Mouse (Mus musculus): ENCODE measurements around the gene Cacnb4. TPM values are rescaled to one million over a fixed set of nuclear protein-coding genes. Genes with fewer than 3 reads are reported as not detected.

The Cacnb4 gene
- total RNA-seq, 2 experiments from 2014 or later: 0.09 TPM; not detected in 1

DNA sequence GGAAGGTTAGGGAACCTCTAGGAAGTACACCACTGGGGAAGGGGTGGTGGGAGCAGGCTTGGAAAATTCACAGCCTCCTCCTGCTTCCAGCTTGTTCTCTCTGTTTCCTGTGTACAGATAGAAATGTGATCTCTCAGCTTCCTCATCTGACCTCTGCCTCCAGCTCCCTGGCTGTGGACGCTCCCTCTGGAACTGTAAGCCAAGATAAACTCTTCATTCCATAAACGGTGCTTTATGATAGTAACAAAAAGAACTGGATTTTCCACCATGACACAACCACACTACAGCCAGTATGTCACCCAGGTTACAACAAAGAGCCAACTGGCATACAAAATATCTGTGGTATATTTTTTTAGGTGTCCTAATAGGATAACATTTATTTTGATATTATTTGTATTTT, 132.1 kb downstream of the Cacnb4 start:
- no peak for ATAC-seq (replicated peaks; ENCODE audit: low FRiP score, low TSS enrichment, poor library complexity, severe bottlenecking)

DNA sequence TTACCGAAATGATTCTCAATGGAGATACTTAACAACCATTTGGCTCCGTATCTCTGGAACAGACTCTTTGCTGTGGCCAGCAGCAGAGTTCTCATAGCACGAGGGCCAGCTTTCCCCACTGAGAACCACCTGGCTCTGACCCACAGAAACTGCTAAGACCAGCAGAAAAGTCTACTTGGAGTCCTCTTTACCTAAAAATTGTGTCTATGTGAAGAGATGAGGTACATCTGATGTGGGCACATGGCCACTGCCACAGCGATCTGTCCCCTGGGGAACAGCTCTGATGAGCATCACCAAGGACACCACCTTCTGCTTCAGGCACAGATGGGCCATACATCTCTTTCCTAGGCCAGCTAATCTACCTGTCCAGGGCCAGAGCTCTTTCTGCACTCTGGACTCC, 135.6 kb downstream of the Cacnb4 start:
- ATAC-seq (replicated peaks; ENCODE audit: low FRiP score, low TSS enrichment, poor library complexity, severe bottlenecking): no peak

DNA sequence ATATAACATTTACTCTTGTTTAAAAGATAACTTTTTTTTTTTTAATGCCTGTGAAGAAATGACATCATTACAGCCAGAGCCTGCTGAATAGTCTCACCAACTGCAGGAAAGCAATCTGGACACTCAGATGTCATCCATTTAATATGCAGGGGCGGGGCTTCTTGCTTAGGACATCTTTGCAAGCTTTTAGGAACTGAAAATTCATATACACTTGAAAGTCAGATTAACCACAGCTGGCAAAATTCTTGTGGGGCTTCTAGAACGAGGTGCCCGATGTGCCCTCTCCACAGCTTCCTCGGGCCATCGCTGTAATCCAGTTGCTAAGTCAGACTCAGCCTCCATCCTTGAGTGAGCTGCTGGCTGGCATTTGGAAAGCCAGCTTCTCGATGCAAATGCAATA, 137.3 kb downstream of the Cacnb4 start:
- ATAC-seq (replicated peaks; ENCODE audit: low FRiP score, low TSS enrichment, poor library complexity, severe bottlenecking): no peak

DNA sequence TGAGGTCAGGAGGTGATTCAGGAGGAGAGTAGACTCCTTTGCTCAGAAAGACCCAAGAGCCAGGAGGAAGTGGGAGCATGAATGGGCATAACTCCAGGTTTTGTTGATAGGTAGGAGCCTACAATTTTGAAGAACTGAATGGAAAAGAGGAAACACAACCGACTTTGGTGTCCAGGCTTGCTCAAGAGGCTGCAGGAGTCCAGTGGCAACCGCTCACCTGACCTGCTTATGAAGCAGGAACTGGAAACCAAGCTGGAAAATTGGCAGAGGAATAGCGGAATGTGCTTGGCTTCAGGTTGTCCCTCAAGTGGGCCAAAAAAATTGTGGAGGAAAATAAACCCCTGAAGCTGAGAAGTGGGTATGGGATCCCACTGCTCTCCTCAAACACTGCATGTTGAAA, 139.0 kb downstream of the Cacnb4 start:
- no peak for ATAC-seq (replicated peaks; ENCODE audit: low FRiP score, low TSS enrichment, poor library complexity, severe bottlenecking)

DNA sequence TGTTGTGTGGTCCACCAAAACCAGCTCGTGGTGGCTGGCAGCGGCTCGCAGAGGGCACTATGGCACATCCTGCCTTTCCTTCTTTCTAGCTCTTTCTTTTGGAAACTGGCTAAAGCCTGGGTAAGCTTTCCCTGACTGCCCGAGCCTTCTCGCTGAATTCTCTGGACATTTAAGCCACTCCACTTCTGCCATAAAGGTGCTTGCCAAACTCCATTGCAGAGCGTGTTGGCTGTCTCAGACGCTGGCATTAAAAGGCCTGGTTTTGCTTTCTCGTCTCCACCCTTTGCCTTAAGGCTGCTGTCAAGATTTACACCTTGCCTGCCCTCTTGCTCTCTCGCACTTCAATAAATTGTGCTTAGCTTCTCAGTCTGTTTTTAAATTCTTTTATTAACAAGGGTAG, 139.5 kb downstream of the Cacnb4 start:
- no peak for ATAC-seq (replicated peaks; ENCODE audit: low FRiP score, low TSS enrichment, poor library complexity, severe bottlenecking)

DNA sequence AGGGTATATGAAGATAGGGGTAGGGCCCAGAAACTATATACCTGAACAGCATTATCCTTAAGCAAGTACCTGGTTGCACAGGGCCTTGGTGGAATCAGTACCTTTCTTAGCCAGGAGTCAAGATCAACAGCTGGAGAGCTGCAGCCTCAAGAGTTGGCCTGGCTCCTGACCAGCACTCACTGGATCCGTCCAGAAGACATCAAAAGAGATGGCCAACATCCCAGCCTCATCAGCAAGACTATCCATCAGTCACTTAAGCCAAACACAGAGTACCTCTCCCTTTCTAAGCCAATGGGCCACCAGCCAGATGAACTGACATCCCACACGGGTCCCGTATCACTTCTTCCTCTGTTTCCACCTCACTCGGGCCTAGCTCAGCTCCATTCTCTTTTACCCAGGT, 140.1 kb downstream of the Cacnb4 start:
- ATAC-seq (replicated peaks; ENCODE audit: low FRiP score, low TSS enrichment, poor library complexity, severe bottlenecking): no peak

DNA sequence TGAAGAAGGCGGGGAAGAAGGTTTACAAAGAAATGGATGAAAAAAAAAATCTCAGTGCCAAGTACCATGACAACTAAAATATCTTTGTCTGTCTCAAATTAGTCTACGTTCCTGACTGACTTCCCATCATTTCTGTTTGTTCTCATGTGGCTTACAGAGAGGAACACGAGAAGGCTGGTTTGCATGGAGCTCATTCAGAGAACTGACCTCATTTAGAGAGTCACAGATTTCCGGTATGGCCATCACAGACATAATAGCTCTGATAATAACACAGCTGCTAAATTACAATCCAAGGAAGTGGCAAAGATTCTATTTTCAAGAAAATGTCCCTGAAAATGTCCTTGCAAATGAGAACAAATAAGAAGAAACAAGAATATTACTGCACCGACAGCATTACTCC, 142.9 kb downstream of the Cacnb4 start:
- ATAC-seq (replicated peaks; ENCODE audit: low FRiP score, low TSS enrichment, poor library complexity, severe bottlenecking): no peak

DNA sequence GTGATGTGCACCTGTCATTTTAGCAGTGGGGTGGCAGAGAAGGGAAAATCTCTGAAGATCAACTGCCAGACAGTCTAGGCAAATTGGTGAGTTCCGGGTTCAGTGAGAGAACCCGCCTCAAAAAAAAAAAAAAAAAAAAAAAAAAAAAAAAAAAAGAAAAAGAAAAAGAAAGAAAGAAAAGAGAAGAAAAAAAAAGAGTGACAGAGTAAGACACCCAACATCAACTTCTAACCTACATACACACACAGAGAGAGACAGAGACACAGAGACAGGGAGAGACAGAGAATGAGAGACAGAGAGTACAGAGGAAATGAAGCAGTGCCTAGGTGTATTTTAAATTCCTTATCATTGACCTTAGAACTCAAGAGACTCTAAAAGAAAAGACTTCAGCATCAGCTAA, 146.1 kb downstream of the Cacnb4 start:
- ATAC-seq (replicated peaks; ENCODE audit: low FRiP score, low TSS enrichment, poor library complexity, severe bottlenecking): no peak

DNA sequence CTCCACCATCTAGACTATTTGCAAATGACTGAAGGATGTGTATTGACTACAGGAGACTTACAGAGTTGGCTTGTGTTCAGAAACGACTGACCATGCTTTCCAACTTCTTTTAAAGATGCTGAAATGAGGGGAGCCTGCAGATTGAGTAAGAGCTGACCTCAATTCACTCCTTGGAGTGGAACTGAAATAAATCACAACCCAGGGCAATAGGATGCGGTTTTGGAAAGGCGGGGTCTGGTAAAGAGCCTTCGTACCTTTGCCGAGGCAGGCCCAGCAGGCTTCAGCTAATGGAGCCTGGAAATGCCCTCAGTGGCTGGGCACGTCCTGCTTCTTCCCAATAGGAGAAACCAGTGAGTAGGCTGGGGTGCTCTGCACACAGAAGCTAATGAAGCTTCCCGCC, 147.4 kb downstream of the Cacnb4 start:
- ATAC-seq (replicated peaks; ENCODE audit: low FRiP score, low TSS enrichment, poor library complexity, severe bottlenecking): no peak

DNA sequence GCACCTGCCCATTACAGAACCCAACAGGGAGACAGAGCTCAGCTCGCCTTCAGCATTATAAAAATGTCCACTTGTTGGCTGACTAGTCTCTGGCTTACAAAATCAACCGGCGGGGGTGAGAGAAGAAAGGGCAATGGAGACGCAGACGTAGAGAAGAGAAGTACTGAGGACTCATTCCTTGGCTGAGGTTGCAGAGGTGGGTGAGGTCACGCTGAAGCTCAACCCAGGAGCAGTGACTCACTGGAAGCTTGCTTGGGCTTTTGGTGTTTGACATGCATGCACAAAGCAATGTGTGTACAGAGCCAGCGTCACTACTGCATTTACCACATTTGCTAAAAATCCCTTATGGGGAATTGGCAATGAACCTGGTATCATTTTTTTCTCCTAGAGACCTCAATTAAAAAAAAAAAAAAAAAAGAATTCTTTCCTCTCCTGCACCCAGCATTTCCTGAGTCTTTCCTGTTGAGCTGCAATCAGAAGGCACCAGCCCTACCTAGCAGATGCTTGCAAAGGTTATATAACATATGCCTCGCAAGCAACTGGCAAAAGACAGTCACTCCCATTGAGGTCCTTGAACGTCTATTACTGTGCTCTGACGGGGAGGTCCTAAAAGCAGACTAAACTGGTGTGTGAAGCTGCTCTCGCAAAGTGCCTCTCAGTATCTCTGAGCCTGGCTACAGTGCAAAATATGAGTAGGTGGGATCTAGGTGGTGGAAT, 150.6 kb downstream of the Cacnb4 start:
- ATAC-seq (replicated peaks; ENCODE audit: low FRiP score, low TSS enrichment, poor library complexity, severe bottlenecking): no peak; the same call in 1 of the 2 replicates

DNA sequence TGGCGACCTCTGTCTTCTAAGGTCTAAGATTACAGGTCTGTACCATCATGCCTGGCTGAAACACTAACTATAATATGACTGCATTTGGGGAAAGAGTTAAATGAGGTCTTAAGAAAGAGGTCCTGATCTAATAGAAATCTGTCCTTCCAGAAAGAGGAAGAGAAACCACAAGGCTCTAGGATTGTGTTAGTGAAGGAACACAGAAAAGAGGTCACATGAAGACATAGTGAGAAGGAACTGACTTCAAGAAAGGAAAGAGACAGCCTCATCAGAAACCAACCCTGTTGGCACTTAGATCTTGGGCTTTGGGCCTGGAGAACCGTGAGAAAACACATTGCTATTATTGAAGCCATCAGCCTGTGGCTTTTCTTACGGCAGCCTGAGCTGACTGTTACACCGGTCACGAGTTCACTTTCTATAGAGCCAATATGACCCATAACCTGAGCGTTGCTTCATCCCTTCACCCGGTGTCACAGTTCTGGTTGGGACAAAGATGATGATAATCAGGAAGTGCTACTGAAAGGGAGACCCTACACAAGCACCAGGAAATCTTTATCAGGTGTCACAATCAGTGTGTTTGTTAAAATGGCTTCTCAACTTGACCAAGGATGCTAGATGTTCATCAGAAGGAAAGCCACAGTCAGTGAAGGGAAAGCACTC, 153.4 kb downstream of the Cacnb4 start:
- no peak for ATAC-seq (replicated peaks; ENCODE audit: low FRiP score, low TSS enrichment, poor library complexity, severe bottlenecking)

DNA sequence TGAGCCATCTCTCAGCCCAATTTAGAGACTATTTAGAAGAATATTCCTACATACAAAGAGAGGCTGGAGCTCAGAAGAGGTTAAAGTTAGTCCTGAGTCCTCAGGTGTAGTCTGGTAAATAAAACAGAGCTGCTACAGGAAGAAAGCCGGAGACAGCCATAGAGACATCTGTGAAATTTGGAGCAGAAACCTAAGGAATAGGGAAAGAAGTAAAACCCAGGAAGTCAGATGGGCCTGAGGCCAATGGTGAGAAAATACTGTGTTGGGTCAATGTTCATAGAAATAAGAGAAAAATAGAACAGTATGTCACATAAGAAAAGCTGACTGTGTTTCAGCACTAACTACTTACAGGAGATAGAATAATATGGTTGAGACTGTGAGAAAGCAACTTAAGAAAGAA, 155.6 kb downstream of the Cacnb4 start:
- ATAC-seq (replicated peaks; ENCODE audit: low FRiP score, low TSS enrichment, poor library complexity, severe bottlenecking): no peak

DNA sequence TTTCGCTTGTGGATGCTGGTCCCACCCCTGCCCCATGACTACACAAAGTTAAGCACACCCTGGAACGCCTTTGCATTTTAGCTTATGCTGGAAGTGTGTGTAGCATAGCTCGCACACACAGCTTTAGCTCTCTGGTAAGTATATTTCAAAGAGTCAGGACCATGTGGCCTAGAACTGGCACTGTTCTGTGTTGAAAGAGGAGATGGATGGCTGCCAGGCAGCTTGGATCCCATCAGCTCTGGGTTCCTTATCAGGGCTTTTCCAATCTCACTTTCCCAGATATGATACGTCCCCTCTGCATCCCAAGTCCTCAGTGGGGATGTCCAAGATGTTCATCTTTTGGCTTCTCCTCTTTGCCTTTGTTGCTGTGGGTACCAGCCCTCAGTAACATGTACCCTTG, 157.9 kb downstream of the Cacnb4 start:
- no peak for ATAC-seq (replicated peaks; ENCODE audit: low FRiP score, low TSS enrichment, poor library complexity, severe bottlenecking)

DNA sequence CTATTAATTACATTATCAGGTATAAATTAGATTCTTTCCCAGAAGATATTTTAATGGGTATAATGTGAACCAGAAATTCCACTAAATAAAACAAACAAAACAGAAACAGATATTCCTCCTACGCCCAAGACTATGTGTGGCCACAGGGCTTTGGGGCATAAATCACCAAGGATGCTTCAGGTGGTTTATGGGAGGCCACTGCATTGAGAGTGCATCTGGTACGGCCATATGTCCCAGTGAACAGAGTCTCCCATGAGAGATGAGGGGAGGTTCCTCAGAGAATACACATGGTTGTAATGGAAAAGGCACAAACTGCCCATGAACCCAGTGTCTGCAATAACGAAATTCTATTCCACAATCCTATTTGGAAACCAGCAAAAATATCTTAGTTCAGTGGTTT, 160.1 kb downstream of the Cacnb4 start:
- no peak for ATAC-seq (replicated peaks; ENCODE audit: low FRiP score, low TSS enrichment, poor library complexity, severe bottlenecking)

DNA sequence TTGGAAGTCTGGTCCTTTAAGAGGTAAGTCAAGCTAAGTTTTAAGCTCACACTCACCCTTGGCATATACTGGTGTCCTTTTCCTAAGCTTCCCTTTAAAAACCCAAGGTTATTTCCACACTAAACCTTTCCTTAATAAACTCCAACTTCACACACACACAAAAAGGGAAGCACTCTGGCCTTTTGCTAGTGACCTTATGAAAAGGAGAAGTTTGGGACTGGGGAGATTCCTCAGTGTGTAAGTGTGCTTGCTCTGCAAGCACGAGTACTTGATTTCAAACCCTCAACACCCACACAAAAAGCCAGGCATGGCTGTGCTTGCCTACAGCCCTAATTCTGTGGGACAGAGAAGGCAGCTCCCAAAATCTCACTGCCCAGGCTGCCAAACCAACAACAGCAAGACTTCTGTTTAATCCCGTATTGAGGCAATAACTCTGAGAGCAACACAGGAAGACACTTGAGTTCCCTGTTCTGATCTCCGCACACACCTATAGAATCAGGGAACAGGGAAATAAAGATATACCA, 163.7 kb downstream of the Cacnb4 start:
- no peak for ATAC-seq (replicated peaks; ENCODE audit: low FRiP score, low TSS enrichment, poor library complexity, severe bottlenecking)

DNA sequence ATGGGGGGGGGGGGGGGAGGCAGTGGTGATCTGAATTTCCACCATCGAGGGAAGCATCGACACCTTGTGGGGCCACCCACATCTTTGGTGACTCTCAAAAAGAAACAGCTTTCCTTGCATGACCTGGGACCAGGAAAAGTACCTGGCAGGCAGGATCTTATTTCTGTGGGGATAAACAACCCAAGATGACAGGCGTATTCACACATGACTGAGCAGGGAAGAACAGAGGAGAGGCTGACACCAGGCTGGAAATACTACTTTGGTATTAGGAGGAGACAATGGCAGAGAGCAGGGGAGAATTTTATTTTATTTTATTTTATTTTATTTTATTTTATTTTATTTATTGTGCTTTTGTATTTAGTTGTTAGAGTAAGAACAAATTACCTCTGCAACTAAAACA, 164.4 kb downstream of the Cacnb4 start:
- no peak for ATAC-seq (replicated peaks; ENCODE audit: low FRiP score, low TSS enrichment, poor library complexity, severe bottlenecking)

DNA sequence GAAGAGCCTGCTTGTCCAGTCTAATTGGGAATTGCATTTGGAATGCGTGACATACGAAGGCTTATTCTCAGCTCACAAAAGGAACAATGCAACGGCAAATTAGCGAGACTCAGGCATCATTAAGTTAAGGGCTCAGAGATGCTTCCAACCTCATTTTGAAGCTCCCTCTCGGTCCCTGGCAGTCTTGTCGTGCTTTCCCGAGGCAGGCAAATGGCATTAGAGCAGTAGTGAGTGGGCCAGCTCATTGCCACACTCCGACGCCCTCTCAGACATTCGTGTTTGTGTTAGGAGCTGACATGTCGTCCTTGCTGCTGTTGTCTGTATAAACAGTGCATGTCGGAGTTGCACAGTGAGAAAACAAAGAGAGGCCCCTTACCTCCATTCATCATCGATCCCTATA, 164.8 kb downstream of the Cacnb4 start:
- no peak for ATAC-seq (replicated peaks; ENCODE audit: low FRiP score, low TSS enrichment, poor library complexity, severe bottlenecking)

DNA sequence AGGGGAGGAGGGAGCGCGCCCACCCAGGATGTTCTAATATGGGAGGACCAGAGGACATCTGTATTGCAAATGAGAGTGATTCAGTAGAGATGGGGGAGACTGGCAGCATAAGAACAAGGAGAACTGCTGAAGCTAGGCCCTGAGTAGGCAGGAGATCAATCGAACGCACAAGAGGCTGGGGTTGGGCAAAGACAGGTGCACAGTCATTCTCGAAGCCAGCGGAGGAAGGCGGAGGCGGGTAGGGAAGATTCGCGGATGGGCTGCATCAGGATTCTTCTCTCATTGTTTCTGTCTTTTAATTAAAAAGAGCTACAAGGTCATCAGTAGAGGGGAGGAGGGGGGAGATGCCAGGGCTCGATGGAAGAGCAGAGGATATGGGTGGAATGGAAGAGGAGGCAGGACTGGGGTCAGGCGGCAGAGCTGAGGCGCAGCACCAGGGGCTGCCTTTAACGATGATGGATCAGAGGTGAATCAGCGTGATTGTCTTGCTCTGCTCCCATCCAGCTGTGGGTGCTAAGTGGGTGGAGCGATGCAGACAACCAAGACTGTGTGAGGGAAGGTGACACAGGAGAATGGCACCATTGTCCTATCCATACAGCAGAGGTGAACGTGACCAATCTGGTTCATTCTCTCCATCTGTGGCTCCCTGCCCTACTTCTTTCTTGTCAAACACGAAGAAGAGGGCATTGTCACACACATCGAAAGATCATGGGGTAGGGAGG, 166.7 kb downstream of the Cacnb4 start:
- ATAC-seq (replicated peaks; ENCODE audit: low FRiP score, low TSS enrichment, poor library complexity, severe bottlenecking): no peak

DNA sequence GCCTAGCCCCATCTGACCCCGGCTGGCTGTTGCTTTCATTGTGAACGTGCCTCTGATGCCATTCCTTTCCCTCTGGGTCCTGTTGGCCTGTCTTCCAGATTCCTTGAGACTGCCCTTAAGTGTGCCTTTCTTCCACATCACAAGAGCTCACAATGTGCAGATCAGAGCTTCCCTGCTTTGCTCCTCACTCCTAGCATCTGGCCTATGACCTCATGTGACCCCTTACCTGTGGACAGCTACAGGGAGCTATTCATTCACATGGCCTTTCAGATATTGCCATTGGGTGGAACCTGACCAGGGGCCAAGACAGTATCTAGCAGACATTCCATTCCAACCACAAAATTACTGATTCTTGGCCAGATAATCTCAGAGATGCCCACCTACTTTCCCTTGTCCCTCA, 171.5 kb downstream of the Cacnb4 start:
- ATAC-seq (replicated peaks; ENCODE audit: low FRiP score, low TSS enrichment, poor library complexity, severe bottlenecking): no peak

DNA sequence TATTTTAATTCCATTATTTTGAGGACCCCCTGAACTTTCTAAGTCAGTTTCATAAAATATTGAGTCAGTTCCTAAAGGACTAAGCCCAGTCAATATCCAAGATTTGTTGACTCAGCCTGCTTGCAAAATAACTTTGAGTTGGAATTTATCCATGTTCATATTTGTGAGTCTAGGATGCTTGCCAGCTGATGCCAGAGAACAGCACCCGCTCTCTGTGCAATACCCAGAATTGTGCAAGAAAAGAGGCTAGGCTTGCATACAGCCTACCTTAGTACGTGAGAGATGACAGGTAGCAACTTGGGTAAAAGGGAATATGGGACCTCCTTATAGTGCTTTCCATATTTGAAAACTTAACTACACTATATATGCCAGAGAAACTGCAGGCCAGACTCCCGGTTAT, 171.9 kb downstream of the Cacnb4 start:
- no peak for ATAC-seq (replicated peaks; ENCODE audit: low FRiP score, low TSS enrichment, poor library complexity, severe bottlenecking)

DNA sequence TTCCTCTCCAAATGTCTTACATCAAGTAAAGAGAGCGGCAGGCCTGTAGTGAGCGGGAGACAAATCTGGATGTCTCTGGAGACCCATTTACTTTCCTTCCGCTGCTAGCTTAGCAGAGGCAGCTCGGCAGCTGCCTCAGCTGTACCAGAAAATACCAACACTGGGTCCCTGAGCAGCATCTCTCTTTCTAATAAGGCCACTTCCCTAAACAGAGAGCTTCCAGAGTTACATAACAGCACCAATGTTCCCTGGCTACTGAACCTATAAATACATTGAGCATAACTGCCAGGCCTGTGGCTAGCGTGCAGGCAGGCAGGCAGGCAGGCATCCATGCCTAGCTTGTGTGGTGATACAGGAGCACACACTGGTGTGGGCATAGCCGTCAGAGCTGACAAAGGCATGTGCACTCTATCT, 176.8 kb downstream of the Cacnb4 start:
- no peak for ATAC-seq (replicated peaks; ENCODE audit: low FRiP score, low TSS enrichment, poor library complexity, severe bottlenecking)
